Mouse (Mus musculus): ENCODE results near the gene Irs4. TPM values are rescaled to one million over a fixed set of nuclear protein-coding genes. Genes with fewer than 3 reads are reported as not detected.

The Irs4 gene
- total RNA-seq (2022) = 1 to 10 TPM in 3 of 4 experiments, under 1 TPM in 1; 0.57 to 2.0 (median 1.5) TPM

DNA sequence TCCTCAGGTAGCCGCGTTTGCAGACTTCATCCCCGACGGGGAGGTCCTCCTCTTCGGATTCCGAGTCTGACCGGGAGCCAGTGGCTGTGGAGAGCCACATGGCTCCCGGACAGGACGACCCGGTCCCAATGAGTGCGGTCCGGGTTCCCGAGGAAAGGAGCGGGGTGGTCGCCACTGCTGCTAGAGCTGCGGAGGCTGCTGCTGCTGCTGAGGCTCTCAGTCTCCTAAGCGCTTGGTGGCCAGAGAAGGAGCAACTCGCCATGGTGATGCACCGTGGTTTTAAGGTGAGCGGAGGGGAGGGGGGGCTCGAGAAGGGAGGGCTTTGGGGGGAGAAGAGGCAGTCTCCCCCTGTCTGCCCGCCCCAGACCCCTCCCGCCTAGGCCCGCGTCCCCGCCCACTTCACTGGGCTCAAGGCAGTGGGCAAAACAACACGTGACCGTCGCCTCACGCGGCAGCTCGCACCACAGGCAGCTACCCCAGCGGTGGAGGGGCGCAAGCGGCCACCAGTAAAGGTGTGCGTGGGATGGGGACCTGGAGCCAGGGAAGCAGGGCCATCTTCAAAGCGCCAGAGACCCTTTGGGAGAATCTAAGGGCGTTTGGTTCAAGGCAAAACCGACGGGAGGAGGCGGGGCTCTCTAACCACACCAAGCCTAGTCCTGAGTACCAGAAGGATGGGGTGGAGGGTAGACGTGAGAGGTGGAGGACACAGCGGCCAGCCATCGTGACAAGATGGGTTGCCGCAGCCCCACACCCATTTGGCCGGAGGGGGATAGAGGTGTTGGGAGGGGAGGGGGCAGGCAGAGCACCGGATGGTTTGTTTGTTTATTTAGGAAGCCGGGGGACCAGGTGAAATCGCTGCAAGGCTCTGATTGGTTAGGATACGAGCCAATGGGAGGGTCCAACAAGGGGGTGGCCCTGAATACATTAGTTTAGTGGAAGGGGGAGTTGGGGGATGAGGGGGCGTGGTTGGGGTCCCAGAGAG lies at the start of gene Irs4:
Gene Irs4 (minus strand): TSS at position 327 of the 982 bp plus-strand sequence.
- DNase-seq (ENCODE audit: low spot score in 2 of 2) = no peak

DNA sequence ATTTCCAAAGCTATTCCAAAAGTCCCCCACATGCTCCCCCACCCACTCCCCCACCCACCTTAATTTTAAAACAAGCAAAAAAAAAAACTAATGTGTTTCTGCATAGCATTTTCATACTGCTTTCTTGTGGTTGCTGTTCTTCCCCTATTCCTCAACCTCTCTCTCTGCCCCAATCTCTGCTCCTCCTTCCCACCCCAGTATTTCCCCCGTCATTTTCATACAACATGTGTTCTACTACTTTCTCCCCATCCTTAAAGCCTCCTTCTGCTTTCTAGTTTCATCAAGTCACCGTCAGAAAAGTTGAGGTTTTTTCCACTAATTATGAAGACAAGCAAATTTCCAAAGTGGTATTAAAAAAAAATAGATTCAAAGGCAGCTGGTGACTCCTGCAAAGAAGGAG lies 25.3 kb upstream of the Irs4 start:
- DNase-seq (ENCODE audit: low spot score in 2 of 2) = no peak

DNA sequence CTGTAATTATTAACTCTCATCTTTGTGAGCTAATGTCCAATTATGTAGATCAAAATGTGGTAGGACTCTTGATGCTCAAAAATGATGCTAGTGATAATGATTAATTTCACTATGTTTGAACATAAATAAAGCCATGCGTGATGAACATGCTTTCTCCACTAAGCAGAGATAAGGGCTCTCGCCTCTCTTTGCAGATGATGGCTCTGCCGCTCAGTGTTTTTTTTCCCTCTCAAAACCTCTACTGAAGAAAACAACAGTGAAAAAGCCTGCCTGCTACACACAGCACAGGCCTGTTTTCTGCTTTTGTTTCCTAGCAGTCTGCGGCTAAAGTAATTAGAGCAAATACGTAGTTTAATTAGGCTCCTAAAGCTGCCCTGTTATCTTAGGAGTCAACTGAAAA lies 4.5 kb upstream of the Irs4 start:
- DNase-seq (ENCODE audit: low spot score in 2 of 2) = no peak

DNA sequence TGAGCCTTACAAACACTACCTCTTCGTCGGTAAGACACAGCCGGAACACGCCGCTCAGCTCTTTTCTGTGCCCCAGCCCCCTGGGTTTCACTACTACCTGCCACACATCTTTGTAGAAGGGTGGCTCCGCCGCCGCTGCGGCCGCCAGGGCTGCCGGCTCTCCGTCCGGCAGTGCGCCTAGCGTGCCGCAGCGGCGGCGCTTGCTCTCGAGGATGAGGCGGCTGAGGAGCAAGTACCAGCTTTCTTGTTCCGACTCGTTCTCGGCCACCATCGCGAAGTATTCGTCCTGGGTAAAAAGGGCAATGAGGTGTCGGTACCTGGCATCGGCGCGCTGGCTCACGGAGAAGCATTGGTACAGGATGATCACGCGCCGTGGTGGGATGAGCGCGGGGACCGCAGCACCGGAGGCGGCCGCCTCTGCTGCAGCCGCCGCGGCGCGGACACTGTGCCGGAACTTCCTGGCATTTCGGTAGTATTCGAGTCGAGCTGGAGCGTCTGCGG lies 622 bp downstream of the Irs4 start:
- no peak for DNase-seq (ENCODE audit: low spot score in 2 of 2)

DNA sequence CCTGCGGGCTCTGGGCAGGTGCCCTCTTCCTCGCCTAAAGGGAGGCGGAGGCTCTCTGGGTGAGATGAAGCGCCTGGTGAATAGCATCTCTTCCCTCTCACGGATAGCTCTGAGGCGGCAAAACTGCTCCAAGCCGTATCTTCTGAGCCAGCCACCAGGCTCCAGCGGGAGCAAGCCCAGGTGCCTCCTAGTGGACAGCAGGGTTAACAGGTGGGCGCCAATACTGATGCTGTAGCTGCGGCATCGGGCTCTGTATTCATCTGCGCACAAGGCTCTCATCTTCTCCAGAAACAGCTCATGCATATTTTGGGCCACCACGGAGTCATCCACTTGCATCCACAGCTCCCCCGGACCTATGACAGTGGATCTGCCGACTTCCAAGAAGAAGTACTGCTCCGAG lies 1.1 kb downstream of the Irs4 start:
- no peak for DNase-seq (ENCODE audit: low spot score in 2 of 2)

DNA sequence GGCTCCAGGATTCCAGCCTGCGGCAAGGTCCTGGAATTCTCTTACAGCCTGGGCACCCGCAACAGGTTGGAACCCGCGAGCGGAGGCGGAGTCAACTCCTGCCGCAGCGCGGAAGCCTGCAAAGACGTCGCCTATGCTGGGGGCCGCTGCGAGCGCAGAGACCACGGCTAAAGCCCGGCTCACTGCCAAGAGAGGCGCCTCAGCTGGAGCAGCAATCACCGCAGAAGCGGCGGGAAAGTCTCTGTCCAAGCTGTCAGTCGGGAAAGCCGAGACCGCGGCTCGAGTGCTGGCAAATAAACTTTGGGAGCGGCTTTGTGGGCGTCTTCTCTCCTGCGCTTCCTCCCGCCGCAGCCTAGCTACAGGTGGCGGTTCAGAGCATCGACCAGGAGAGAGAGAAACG lies 3.3 kb downstream of the Irs4 start:
- no peak for DNase-seq (ENCODE audit: low spot score in 2 of 2)

Other genes with a start within 250 kb of the Irs4 start
- 1 to 10 TPM; 2.2 to 2.8 (median 2.2) TPM for gene Col4a5, start 249.9 kb downstream of the Irs4 start, total RNA-seq (2022)
- not detected for gene Gm15294, start 150.0 kb upstream of the Irs4 start, total RNA-seq (2022)